Mouse (Mus musculus) neural tube, embryonic 15.5 days (tissue): ENCODE measurements around the gene Commd4. TPM values are rescaled to one million over a fixed set of nuclear protein-coding genes. Genes with fewer than 3 reads are reported as not detected.

Experiments used
- polyA plus RNA-seq: library from polyadenylated mRNA; unstranded; fragments of >200 nt; fragmentation: Nextera tagmentation; extraction: Ambion mirVana; gene quantifications from 2 replicates; pipeline ENCODE4 v1.2.1, GENCODE M21; 2015

Gene Commd4
- polyA plus RNA-seq, 1 experiment from 2014 or later, result 178 TPM

Other genes with a start within 250 kb of the Commd4 start
- 2.2 and 3.2 TPM in 2 replicates for gene Snx33, start 230.0 kb downstream of the Commd4 start, polyA plus RNA-seq
- gene Imp3, start 220.9 kb downstream of the Commd4 start, polyA plus RNA-seq, result 73.7 and 77.5 TPM in 2 replicates
- gene Snupn, start 207.5 kb downstream of the Commd4 start, polyA plus RNA-seq, result 28.3 and 29.6 TPM in 2 replicates
- gene Ptpn9, start 163.4 kb downstream of the Commd4 start, polyA plus RNA-seq, result 23.8 and 24.9 TPM in 2 replicates
- 20.7 and 21.2 TPM in 2 replicates for gene Sin3a, start 86.3 kb downstream of the Commd4 start, polyA plus RNA-seq
- 87.0 and 99.7 TPM in 2 replicates for gene Man2c1, start 27.6 kb downstream of the Commd4 start, polyA plus RNA-seq
- gene Neil1, start 10.0 kb downstream of the Commd4 start, polyA plus RNA-seq, result 10.4 and 10.5 TPM in 2 replicates
- not detected in 2 replicates for gene Trcg1, start 78.2 kb upstream of the Commd4 start, polyA plus RNA-seq
- gene 1700017B05Rik, start 104.3 kb upstream of the Commd4 start, polyA plus RNA-seq, result 4.1 and 10.9 TPM in 2 replicates